Mouse (Mus musculus) intestine, postnatal 0 days (tissue): Measurements from ENCODE around the gene Gsg1l. TPM values are rescaled to one million over a fixed set of nuclear protein-coding genes. Genes with fewer than 3 reads are reported as not detected.

ENCODE experiments used
- ATAC-seq: fragments of 200-750 bp; cut with Nextera tagmentation; 2 replicates; pipeline ENCODE4 v1.8.0; 2017; ENCODE audit warnings: mild to moderate bottlenecking, moderate TSS enrichment, moderate library complexity
- H3K27ac ChIP-seq: fragments of 300-500 bp; sonication (generic); 2 replicates; pipeline ENCODE4 v1.5.1; 2014; ENCODE audit warnings: mild to moderate bottlenecking, low read depth, low read length, moderate library complexity
- H3K27me3 ChIP-seq: fragments of 300-500 bp; sonication (generic); replicated peaks from 2 replicates; pipeline ENCODE4 v1.6.1; 2014; ENCODE audit warnings: low read length, mixed read lengths; ENCODE audit not compliant: control insufficient read depth, insufficient read depth
- H3K36me3 ChIP-seq: fragments of 300-500 bp; sonication (generic); 2 replicates; pipeline ENCODE4 v1.6.1; 2014; ENCODE audit warnings: mild to moderate bottlenecking, moderate library complexity; ENCODE audit not compliant: control insufficient read depth, insufficient read depth
- H3K4me1 ChIP-seq: fragments of 300-500 bp; sonication (generic); replicated peaks from 2 replicates; pipeline ENCODE4 v1.6.1; 2014; ENCODE audit warnings: antibody characterized with exemption, low read length, mixed read lengths; ENCODE audit not compliant: control insufficient read depth, insufficient read depth
- H3K4me2 ChIP-seq: fragments of 300-500 bp; sonication (generic); replicated peaks from 2 replicates; pipeline ENCODE4 v1.6.1; 2014; ENCODE audit warnings: low read depth, mild to moderate bottlenecking, moderate library complexity
- H3K4me3 ChIP-seq: fragments of 300-500 bp; sonication (generic); 2 replicates; pipeline ENCODE4 v1.5.1; 2014; ENCODE audit warnings: low read depth, low read length
- H3K9ac ChIP-seq: fragments of 300-500 bp; sonication (generic); 2 replicates; pipeline ENCODE4 v1.6.1; 2014; ENCODE audit warnings: mild to moderate bottlenecking, low read depth, low read length
- H3K9me3 ChIP-seq: fragments of 300-500 bp; sonication (generic); 2 replicates; pipeline ENCODE4 v1.6.1; 2016; ENCODE audit warnings: mixed run types; ENCODE audit not compliant: control insufficient read depth
- CTCF ChIP-seq: sonication (generic); IDR thresholded peaks from 2 replicates; pipeline ENCODE4 v1.5.1; 2016; ENCODE audit warnings: low read depth, mild to moderate bottlenecking, control low read depth, antibody characterized with exemption, moderate library complexity
- WGBS: fragments of 180-500 bp; shearing (Covaris S2); extraction: QIAGEN DNeasy Blood & Tissue Kit; methylation state at CpG from one replicate; pipeline ENCODE4 v1.1.7; 2014; 5-methylcytosine and 5-hydroxymethylcytosine counted together
- polyA plus RNA-seq: library from polyadenylated mRNA; unstranded; fragments of >200 nt; fragmentation: Nextera tagmentation; extraction: Ambion mirVana; gene quantifications from 2 replicates; pipeline ENCODE4 v1.2.1, GENCODE M21; 2015

Gene Gsg1l
- polyA plus RNA-seq = 0.35 and 0.52 TPM in 2 replicates

GRCm38 (mm10) chr7:126082286-126082741, at the start of gene Gsg1l:
TSS of gene Gsg1l (minus strand) at chr7:126082411.
- Histone ChIP-seq H3K9ac (no peak within 1 kb of the TSS), H3K9me3 (no peaks in the 10 kb centered on the region), H3K4me1 (0 out of 2 replicates have a peak, but pooled peaks cover 2% of the 10 kb centered on the region), H3K36me3 (no peaks in the 10 kb centered on the region), H3K27me3 (peaks cover 39% of the 10 kb centered on the region), H3K27ac (no peak within 1 kb of the TSS), H3K4me2 (peak within 1 kb of the TSS; percentile 79), H3K4me3 (peak within 1 kb of the TSS; percentile 44)
- peak; percentile 32; the same call in 1 of the 2 replicates for TF ChIP-seq CTCF
- 1% methylated on average over 34 of the region's 49 CpGs for WGBS
- ATAC-seq = no peak

- no peaks in the 10 kb centered on the region for H3K9me3 ChIP-seq
- no peak overlapping the region for H3K4me3 ChIP-seq
- H3K9ac ChIP-seq = no peak overlapping the region
- WGBS = 75% methylated on average over 2 of the region's 2 CpGs
- peaks cover 50% of the 10 kb centered on the region for H3K36me3 ChIP-seq
- no peaks in the 10 kb centered on the region for H3K27me3 ChIP-seq
- H3K27ac ChIP-seq = 0 out of 2 replicates have a peak overlapping the region, but pooled peaks have one; percentile 28
- no peak overlapping the region for H3K4me2 ChIP-seq
- no peak for ATAC-seq
- no peak for TF ChIP-seq CTCF
- 0 out of 2 replicates have a peak, but pooled peaks cover 3% of the 10 kb centered on the region for H3K4me1 ChIP-seq
Observed at GRCm38 (mm10) chr7:126127673-126128072, 45.5 kb upstream of the Gsg1l start.

GRCm38 (mm10) chr7:126126502-126126901, 44.3 kb upstream of the Gsg1l start:
- peaks cover 53% of the 10 kb centered on the region for H3K36me3 ChIP-seq

GRCm38 (mm10) chr7:126121533-126121932, 39.3 kb upstream of the Gsg1l start:
- no peak overlapping the region for H3K9ac ChIP-seq
- H3K27me3 ChIP-seq = no peaks in the 10 kb centered on the region
- H3K27ac ChIP-seq = no peak overlapping the region
- no peak overlapping the region for H3K4me2 ChIP-seq
- H3K9me3 ChIP-seq = no peaks in the 10 kb centered on the region
- no peak for TF ChIP-seq CTCF
- 0 out of 2 replicates have a peak, but pooled peaks cover 3% of the 10 kb centered on the region for H3K4me1 ChIP-seq
- H3K4me3 ChIP-seq = no peak overlapping the region
- WGBS = 76% methylated on average over 4 of the region's 4 CpGs
- H3K36me3 ChIP-seq = peaks cover 49% of the 10 kb centered on the region
- no peak for ATAC-seq

More at GRCm38 (mm10) chr7:126126502-126126901, 44.3 kb upstream of the Gsg1l start:
- Histone ChIP-seq H3K27ac (peak overlapping the region; percentile 28; the same call in 1 of the 2 replicates), H3K4me1 (0 out of 2 replicates have a peak, but pooled peaks cover 3% of the 10 kb centered on the region), H3K27me3 (no peaks in the 10 kb centered on the region), H3K4me3 (no peak overlapping the region), H3K9ac (no peak overlapping the region), H3K9me3 (no peaks in the 10 kb centered on the region), H3K4me2 (peak overlapping the region; percentile 13; the same call in 1 of the 2 replicates)
- ATAC-seq = peak; percentile 90
- TF ChIP-seq CTCF = no peak
- WGBS = 38% methylated on average over 3 of the region's 3 CpGs

- Histone ChIP-seq H3K4me2 (no peak overlapping the region), H3K27me3 (no peaks in the 10 kb centered on the region), H3K4me3 (no peak overlapping the region), H3K9me3 (no peaks in the 10 kb centered on the region), H3K36me3 (peaks cover 58% of the 10 kb centered on the region), H3K4me1 (no peaks in the 10 kb centered on the region), H3K27ac (no peak overlapping the region), H3K9ac (no peak overlapping the region)
- TF ChIP-seq CTCF = no peak
- no peak for ATAC-seq
- WGBS = 85% methylated on average over 6 of the region's 6 CpGs
Observed at GRCm38 (mm10) chr7:126119819-126120218, 37.6 kb upstream of the Gsg1l start.

GRCm38 (mm10) chr7:126113263-126113662, 31.1 kb upstream of the Gsg1l start:
- Histone ChIP-seq H3K4me2 (no peak overlapping the region), H3K27ac (no peak overlapping the region), H3K9me3 (no peaks in the 10 kb centered on the region), H3K9ac (no peak overlapping the region), H3K4me3 (no peak overlapping the region), H3K36me3 (peaks cover 62% of the 10 kb centered on the region), H3K27me3 (no peaks in the 10 kb centered on the region), H3K4me1 (no peaks in the 10 kb centered on the region)
- no peak for TF ChIP-seq CTCF
- whole genome bisulfite sequencing = 82% methylated on average over 4 of the region's 4 CpGs
- ATAC-seq = no peak
